Mouse (Mus musculus) layer of hippocampus, postnatal 14 days (tissue): ENCODE measurements around the gene A930018P22Rik. TPM values are rescaled to one million over a fixed set of nuclear protein-coding genes. Genes with fewer than 3 reads are reported as not detected.

Experiments used
- DNase-seq, 2 experiments: peaks; one replicate each; pipeline ENCODE4 v3.0.0; 2021 to 2022; ENCODE audit warnings: low spot score in 2 of 2, mixed read lengths in 1 of 2
- total RNA-seq, 2 experiments: library from RNA; stranded (reverse); gene quantifications; 2 replicates each; pipeline ENCODE4 v1.2.3; 2021

Gene A930018P22Rik
- total RNA-seq, 2 experiments from 2014 or later = not detected

- DNase-seq = no peak
Measured at GRCm38 (mm10) chr2:104153876-104154275, 31.3 kb downstream of the A930018P22Rik start.

- DNase-seq = no peak
Measured at GRCm38 (mm10) chr2:104157831-104158230, 35.3 kb downstream of the A930018P22Rik start.

GRCm38 (mm10) chr2:104163418-104163817 is 40.8 kb downstream of the A930018P22Rik start:
- no peak for DNase-seq

GRCm38 (mm10) chr2:104163978-104164487 is 41.5 kb downstream of the A930018P22Rik start:
- DNase-seq = no peak

- no peak for DNase-seq
Measured at GRCm38 (mm10) chr2:104165631-104166030, 43.1 kb downstream of the A930018P22Rik start.

- no peak for DNase-seq
Measured at GRCm38 (mm10) chr2:104167765-104168164, 45.2 kb downstream of the A930018P22Rik start.

GRCm38 (mm10) chr2:104168186-104168896 is 45.8 kb downstream of the A930018P22Rik start:
- DNase-seq = no peak

GRCm38 (mm10) chr2:104172695-104173348 is 50.3 kb downstream of the A930018P22Rik start:
- no peak for DNase-seq

GRCm38 (mm10) chr2:104173431-104173830 is 50.9 kb downstream of the A930018P22Rik start:
- no peak for DNase-seq

Other genes starting within 250 kb of the A930018P22Rik start
- gene Lmo2, start 164.8 kb upstream of the A930018P22Rik start, total RNA-seq = 10 to 100 TPM; 19.8 to 25.5 TPM
- gene Fbxo3, start 95.0 kb upstream of the A930018P22Rik start, total RNA-seq = 10 to 100 TPM; 43.2 to 48.3 TPM
- not detected for gene 4931422A03Rik, start 94.4 kb upstream of the A930018P22Rik start, total RNA-seq
- gene Gm10912, start 56.9 kb upstream of the A930018P22Rik start, total RNA-seq = not detected
- gene Gm10799, start 54.2 kb upstream of the A930018P22Rik start, total RNA-seq = not detected
- gene Cd59b, start 52.9 kb upstream of the A930018P22Rik start, total RNA-seq = under 1 TPM; 0.88 to 0.99 TPM
- 1 to 10 TPM; 4.4 to 5.5 TPM for gene Cd59a, start 27.0 kb upstream of the A930018P22Rik start, total RNA-seq